Mouse (Mus musculus) CH12.LX (cell line): ENCODE data around the gene Olfr91.

ENCODE experiments used
- CTCF ChIP-seq, 2 experiments: IDR thresholded peaks in 1 of 2; conservative IDR thresholded peaks in 1 of 2; 2 replicates each; pipeline ENCODE4 v1.5.1; 2011 to 2012; ENCODE audit warnings: low read depth in 2 of 2, low read length in 2 of 2, improper control_type of control experiment in 1 of 2, inconsistent platforms in 1 of 2, mild to moderate bottlenecking in 1 of 2, moderate library complexity in 1 of 2
- E2F4 ChIP-seq: IDR thresholded peaks from 2 replicates; pipeline ENCODE4 v1.6.1; 2011; ENCODE audit warnings: low read depth, low read length, improper control_type of control experiment; ENCODE audit not compliant: insufficient replicate concordance
- ELF1 ChIP-seq: IDR thresholded peaks from 2 replicates; pipeline ENCODE4 v1.6.1; 2014; ENCODE audit warnings: low read depth, mild to moderate bottlenecking, inconsistent platforms, low read length, improper control_type of control experiment
- EP300 ChIP-seq: IDR thresholded peaks from 2 replicates; pipeline ENCODE4 v1.6.1; 2011; ENCODE audit warnings: low read length, improper control_type of control experiment
- MAX ChIP-seq: IDR thresholded peaks from 2 replicates; pipeline ENCODE4 v1.6.1; 2011; ENCODE audit warnings: low read length, improper control_type of control experiment
- MAZ ChIP-seq: IDR thresholded peaks from 2 replicates; pipeline ENCODE4 v1.6.1; 2012; ENCODE audit warnings: low read depth, mild to moderate bottlenecking, inconsistent platforms, low read length, improper control_type of control experiment, moderate library complexity
- MYC ChIP-seq: IDR thresholded peaks from 2 replicates; pipeline ENCODE4 v1.6.1; 2011; ENCODE audit warnings: low read depth, mild to moderate bottlenecking, improper control_type of control experiment, low read length
- POLR2A ChIP-seq: IDR thresholded peaks from 2 replicates; pipeline ENCODE4 v1.6.1; 2011; ENCODE audit warnings: low read depth, mild to moderate bottlenecking, improper control_type of control experiment, low read length
- POLR2AphosphoS2 ChIP-seq: IDR thresholded peaks from 2 replicates; pipeline ENCODE4 v1.6.1; 2011; ENCODE audit warnings: low read depth, low read length, improper control_type of control experiment
- RCOR1 ChIP-seq: conservative IDR thresholded peaks from 2 replicates; pipeline ENCODE4 v1.6.1; 2012; ENCODE audit warnings: low read depth, mild to moderate bottlenecking, inconsistent platforms, low read length, improper control_type of control experiment
- SIN3A ChIP-seq: IDR thresholded peaks from 2 replicates; pipeline ENCODE4 v1.6.1; 2012; ENCODE audit warnings: low read length, improper control_type of control experiment, inconsistent platforms
- TCF12 ChIP-seq: IDR thresholded peaks from 2 replicates; pipeline ENCODE4 v1.6.1; 2014; ENCODE audit warnings: low read depth, mild to moderate bottlenecking, inconsistent platforms, low read length, improper control_type of control experiment
- USF2 ChIP-seq: conservative IDR thresholded peaks from 2 replicates; pipeline ENCODE4 v1.6.1; 2011; ENCODE audit warnings: low read depth, low read length, improper control_type of control experiment

DNA sequence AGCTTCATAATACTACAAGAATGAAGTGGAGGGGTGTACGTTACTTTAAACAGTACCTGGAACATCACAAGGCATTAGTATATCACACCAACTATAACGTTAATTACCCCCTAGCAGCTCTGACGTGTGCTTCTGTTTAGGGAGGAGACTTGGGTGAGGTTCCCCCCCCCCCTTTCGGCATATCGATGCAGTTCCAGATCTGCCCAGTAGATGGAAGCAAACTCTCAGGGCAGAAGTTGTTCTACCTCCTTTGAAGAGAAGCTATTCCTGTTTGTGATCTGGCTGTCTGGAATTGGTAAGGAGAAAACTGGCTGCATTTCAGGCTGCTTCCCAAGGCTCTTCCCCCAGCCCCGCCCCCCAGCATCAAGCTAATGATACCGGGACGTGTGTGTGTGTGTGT is 14.8 kb downstream of the Olfr91 start:
- TF ChIP-seq CTCF (conservative IDR thresholded peaks at IDR 0.05 in 1 of 2, IDR thresholded peaks at IDR 0.05 in 1 of 2; ENCODE audit: low read depth in 2 of 2, low read length in 2 of 2) (peak; percentile 33 to 82; a peak in 2 of 4 replicates), EP300 (no peak), MAZ (peak; percentile 79; the same call in 1 of the 2 replicates), TCF12 (no peak), MAX (no peak), MYC (no peak), POLR2A (no peak), E2F4 (no peak), RCOR1 (no peak), USF2 (no peak), SIN3A (no peak), ELF1 (no peak), POLR2AphosphoS2 (no peak)
